Mouse (Mus musculus): Measurements from ENCODE around the gene Asdurf.

GRCm38 (mm10) chr1:53358988-53359387, 6.6 kb upstream of the Asdurf start:
- no peak for TF ChIP-seq CTCF (IDR thresholded peaks at IDR 0.05; ENCODE audit: low read depth, low read length)
- TF ChIP-seq TAL1 (conservative IDR thresholded peaks at IDR 0.05; ENCODE audit: low read depth, low read length): no peak
- TF ChIP-seq POLR2AphosphoS5 (IDR thresholded peaks at IDR 0.05; ENCODE audit: insufficient replicate concordance, low read depth, low read length): no peak
- no peak for TF ChIP-seq GATA1 (IDR thresholded peaks at IDR 0.05; ENCODE audit: borderline replicate concordance, low read length)

All from G1E (cell line).